Mouse (Mus musculus) left cerebral cortex, adult 9 months (tissue): ENCODE data around the gene Aif1.

ENCODE experiments used
- DNase-seq, 2 experiments: peaks; one replicate each; pipeline ENCODE4 v3.0.0; 2022; ENCODE audit warnings: low spot score in 2 of 2

Gene Aif1

DNA sequence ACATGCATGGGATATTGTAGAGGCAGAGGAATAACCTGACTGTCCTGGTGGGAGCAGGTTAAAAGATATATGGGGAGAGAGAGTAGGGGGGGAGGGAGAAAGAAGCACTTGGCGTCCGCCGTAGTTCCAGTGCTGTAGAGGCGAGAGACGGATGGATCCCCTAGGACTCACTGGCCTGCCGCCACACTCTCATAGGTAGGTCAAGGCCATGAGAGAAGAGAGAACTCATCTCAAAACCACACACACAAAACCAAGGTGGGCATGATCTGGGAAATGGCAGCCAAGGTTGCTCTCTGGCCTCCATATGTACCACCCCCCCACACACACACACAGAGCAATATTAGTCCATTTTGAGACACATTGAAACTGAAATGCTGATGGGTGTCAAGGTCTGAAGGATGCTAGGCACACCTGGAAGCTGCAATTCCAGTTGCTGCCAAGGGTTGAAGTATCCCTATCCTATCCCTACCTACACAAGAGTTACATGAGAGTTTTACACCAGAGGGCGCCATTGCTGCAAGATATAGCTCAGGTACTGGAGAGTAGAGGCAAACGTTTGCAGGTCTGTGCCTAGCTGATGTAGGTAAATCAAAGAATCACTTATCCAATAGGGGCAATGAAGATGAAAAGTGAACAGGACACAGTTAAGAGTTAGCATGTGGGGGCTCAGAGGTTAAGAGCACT, 9.4 kb downstream of the Aif1 start:
- DNase-seq: peak in 1 of 2 experiments; percentile 87

GRCm38 (mm10) chr17:35165451-35166155, 10.3 kb downstream of the Aif1 start:
- no peak for DNase-seq

DNA sequence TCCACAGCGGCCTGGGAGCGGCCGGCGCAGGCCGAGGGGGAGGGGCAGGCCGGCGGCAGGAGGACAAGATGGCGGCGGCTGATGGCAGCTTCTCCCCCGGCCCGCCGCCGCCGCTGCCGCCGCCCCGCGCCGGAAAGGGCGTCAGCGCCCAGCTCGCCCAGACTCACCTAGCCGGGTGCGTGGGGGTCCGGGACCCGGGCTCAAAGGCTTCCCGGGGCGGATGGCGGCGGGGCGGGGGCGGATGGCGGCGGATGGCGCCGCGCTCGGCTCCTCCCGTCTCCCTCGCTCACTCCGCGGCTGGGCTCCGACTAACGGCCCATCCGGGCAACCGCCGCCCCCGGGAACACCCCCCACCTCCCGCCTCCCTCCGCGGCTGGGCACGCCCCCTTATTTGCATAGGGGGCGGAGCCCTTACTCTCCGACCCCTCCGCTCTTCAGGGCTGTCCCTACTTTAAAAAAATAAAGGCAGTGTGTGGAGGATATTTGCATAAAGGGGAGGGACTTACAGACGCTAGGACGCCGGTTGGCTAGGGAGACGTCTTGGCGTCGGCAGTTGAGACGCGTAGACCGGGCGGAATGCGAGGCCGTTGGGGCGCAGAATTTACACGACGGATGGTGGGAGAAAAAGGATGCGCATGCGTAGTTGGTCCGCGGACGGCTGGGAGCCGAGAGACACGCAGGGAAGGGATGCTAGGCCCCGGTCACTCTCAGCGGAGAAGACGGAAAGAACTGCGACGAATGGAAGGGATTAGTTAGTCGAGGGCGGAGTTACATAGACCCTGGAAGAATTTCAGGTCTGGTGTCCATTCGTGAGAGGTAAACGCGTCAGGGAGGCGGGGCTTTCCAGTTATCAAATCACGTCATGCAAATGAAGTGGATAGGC, 11.1 kb downstream of the Aif1 start, which contains the start of gene Prrc2a:
Gene Prrc2a (minus strand): TSS at position 330 of the 883 bp plus-strand sequence.
- peak; percentile 99 for DNase-seq

DNA sequence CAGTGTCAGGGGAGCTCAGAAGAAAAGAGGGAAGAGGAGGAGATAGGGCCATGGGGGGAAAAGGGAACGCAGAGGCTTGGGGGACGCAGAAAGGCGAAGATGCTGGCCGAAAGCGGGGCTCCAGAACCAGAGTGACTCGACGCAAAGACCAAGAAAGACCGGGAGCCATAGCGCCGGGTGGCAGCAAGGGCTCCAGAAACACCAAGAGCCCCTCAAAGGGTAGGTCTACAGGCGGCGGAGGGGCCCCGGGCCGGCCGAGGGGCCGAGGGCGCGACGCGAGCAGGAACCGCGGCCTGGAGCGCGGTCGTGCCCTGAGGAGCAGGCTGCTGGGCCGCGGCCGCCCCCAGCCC, 11.7 kb downstream of the Aif1 start:
- no peak for DNase-seq

GRCm38 (mm10) chr17:35163326-35164081, 12.4 kb downstream of the Aif1 start:
- no peak for DNase-seq

DNA sequence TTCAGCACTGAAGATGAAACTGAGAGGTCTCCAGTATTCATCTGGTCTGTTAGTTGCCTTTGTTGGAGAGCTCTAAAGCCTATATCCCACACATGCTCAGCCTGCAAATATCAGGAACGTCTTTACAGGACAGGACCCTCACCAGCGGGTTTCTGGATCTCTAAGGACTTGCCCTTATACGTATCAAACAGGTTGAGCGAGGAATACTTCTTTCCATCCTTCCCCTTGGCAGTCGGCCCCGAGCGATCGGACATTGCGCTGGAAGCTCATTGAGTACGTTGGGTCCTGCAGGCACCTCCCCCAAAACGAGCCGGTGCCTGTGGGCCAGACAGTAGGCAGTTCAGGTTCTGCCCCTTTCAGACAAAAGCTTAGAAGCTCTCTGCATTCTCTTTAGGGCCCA, 13.1 kb downstream of the Aif1 start:
- no peak for DNase-seq

DNA sequence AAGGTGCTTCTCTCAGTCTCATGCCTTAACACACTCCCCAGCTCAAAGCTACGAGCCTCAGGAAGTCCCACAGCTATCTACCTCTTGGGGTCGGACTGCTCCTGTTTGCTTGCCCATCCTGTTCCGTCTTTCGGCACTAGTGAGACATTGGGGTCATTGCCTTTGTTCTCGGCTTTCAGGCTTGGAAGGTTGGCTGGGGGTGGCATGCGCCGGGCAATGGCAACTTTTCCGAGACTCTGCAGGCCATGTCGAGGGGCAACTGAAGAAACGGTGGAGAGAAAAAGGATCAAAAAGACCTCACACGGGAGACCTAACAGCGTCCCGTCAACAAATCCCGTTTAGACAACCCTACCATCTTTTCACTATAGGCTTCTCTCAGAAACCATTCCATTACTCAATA, 13.7 kb downstream of the Aif1 start:
- DNase-seq: no peak

DNA sequence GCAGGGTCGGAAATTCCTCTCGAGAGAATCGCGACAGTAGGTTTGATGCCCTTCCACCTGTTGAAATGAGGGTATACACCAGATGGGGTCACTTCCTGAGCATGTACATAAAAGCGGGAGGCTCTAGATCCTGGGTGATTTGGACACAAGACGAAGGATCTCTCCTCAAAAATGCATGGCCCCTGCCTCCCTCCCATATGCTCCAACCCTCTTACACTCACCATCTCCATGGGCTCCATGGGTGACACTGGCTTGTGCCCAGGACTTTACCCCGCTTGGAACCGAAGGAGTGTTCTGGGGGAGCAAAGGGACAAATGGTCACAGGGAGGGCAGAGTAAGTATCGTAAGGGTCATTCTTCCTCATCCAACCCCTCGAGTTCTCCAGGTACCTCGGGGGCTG, 14.4 kb downstream of the Aif1 start:
- DNase-seq: no peak

GRCm38 (mm10) chr17:35159638-35160037, 16.2 kb downstream of the Aif1 start:
- DNase-seq: no peak

GRCm38 (mm10) chr17:35158850-35159593, 16.8 kb downstream of the Aif1 start:
- DNase-seq: no peak

GRCm38 (mm10) chr17:35157661-35158175, 18.1 kb downstream of the Aif1 start:
- DNase-seq: no peak

DNA sequence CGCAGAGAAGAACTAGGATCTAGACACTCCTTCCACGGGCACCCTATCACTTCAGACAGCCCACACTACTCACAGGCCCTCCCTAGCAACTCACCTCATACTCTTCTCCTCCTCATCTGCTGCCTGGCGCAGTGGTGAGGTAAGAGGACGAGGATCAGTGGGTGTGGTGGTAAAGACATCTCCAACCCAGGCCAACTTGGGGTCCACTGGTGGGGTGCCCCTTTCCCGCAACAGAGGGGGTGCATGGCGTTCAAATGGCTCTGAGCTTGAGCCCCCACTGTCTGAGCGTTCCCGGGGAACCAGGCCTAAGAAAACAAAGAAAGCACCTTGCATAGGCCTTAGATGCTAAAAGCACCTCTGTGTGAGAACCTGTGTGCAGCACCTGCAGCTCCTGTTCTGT, 18.6 kb downstream of the Aif1 start:
- DNase-seq: no peak

- no peak for DNase-seq
These were observed 19.2 kb downstream of the Aif1 start for GRCm38 (mm10) chr17:35156461-35157200.

- no peak for DNase-seq
These were observed 20.4 kb downstream of the Aif1 start for GRCm38 (mm10) chr17:35155451-35155850.

GRCm38 (mm10) chr17:35154616-35155015, 21.3 kb downstream of the Aif1 start:
- DNase-seq: no peak

DNA sequence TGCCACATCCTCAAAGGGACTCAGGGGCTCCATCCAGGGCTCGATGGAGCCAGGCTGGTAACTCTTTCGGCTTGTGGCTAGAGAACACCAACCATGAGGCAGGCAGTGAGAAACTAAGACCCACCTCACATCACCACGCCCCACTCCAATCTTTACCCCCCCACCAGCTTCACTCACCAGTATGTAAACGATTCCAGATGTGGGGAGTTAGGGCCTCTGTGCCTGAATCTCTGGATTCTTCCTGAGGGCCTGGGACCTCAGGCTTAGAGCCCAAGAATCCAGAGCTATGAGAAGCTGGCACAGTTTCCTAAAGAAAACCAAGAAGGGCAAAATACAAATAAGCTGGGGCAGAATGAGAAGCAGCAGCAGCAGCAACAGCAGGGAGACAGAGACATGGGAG, 21.9 kb downstream of the Aif1 start:
- DNase-seq: no peak

- DNase-seq: no peak
These were observed 22.8 kb downstream of the Aif1 start for GRCm38 (mm10) chr17:35153077-35153476.

GRCm38 (mm10) chr17:35152121-35152520, 23.7 kb downstream of the Aif1 start:
- no peak for DNase-seq

- no peak for DNase-seq
These were observed 27.8 kb downstream of the Aif1 start for GRCm38 (mm10) chr17:35147922-35148639.
